Mouse (Mus musculus) heart, embryonic 16.5 days (tissue): ENCODE results near the gene Zfp971. TPM values are rescaled to one million over a fixed set of nuclear protein-coding genes. Genes with fewer than 3 reads are reported as not detected.
"Not testable (repeated sequence)": the region's sequence is repeated elsewhere in the genome, so short reads cannot be mapped to it uniquely, and the experiment has no call there.

Experiments
- ATAC-seq: fragments of 200-750 bp; cut with Nextera tagmentation; replicated peaks from 2 replicates; pipeline ENCODE4 v1.8.0; 2017; ENCODE audit warnings: moderate number of reproducible peaks; ENCODE audit not compliant: insufficient read depth, low FRiP score; ENCODE audit errors: extremely low read depth
- H3K27ac ChIP-seq: fragments of 300-500 bp; sonication (generic); 2 replicates; pipeline ENCODE4 v1.5.1; 2014; ENCODE audit warnings: mild to moderate bottlenecking, low read length, control low read depth, moderate library complexity
- H3K27me3 ChIP-seq: fragments of 300-500 bp; sonication (generic); 2 replicates; pipeline ENCODE4 v1.6.1; 2014; ENCODE audit warnings: low read length, mixed read lengths; ENCODE audit not compliant: control insufficient read depth, insufficient read depth
- H3K36me3 ChIP-seq: fragments of 300-500 bp; sonication (generic); 2 replicates; pipeline ENCODE4 v1.6.1; 2014; ENCODE audit not compliant: control insufficient read depth, insufficient read depth
- H3K4me1 ChIP-seq: fragments of 300-500 bp; sonication (generic); 2 replicates; pipeline ENCODE4 v1.6.1; 2014; ENCODE audit warnings: low read length, mixed read lengths; ENCODE audit not compliant: control insufficient read depth, insufficient read depth
- H3K4me2 ChIP-seq: fragments of 300-500 bp; sonication (generic); 2 replicates; pipeline ENCODE4 v1.6.1; 2014; ENCODE audit warnings: low read depth, mild to moderate bottlenecking, control low read depth, low read length
- H3K4me3 ChIP-seq: fragments of 300-500 bp; sonication (generic); 2 replicates; pipeline ENCODE4 v1.5.1; 2014; ENCODE audit warnings: mild to moderate bottlenecking, control low read depth, low read length
- H3K9ac ChIP-seq: fragments of 300-500 bp; sonication (generic); 2 replicates; pipeline ENCODE4 v1.6.1; 2014; ENCODE audit warnings: low read length, control low read depth
- H3K9me3 ChIP-seq: fragments of 300-500 bp; sonication (generic); replicated peaks from 2 replicates; pipeline ENCODE4 v1.6.1; 2016; ENCODE audit warnings: low read length; ENCODE audit not compliant: control insufficient read depth
- WGBS: fragments of 180-500 bp; shearing (Covaris S2); extraction: QIAGEN DNeasy Blood & Tissue Kit; methylation state at CpG from one replicate; pipeline ENCODE4 v1.1.7; 2014; 5-methylcytosine and 5-hydroxymethylcytosine counted together
- polyA plus RNA-seq: library from polyadenylated mRNA; unstranded; fragments of >200 nt; fragmentation: Nextera tagmentation; extraction: Ambion mirVana; gene quantifications from 2 replicates; pipeline ENCODE4 v1.2.1, GENCODE M21; 2015

The Zfp971 gene
- 15.5 and 17.6 TPM in 2 replicates for polyA plus RNA-seq

DNA sequence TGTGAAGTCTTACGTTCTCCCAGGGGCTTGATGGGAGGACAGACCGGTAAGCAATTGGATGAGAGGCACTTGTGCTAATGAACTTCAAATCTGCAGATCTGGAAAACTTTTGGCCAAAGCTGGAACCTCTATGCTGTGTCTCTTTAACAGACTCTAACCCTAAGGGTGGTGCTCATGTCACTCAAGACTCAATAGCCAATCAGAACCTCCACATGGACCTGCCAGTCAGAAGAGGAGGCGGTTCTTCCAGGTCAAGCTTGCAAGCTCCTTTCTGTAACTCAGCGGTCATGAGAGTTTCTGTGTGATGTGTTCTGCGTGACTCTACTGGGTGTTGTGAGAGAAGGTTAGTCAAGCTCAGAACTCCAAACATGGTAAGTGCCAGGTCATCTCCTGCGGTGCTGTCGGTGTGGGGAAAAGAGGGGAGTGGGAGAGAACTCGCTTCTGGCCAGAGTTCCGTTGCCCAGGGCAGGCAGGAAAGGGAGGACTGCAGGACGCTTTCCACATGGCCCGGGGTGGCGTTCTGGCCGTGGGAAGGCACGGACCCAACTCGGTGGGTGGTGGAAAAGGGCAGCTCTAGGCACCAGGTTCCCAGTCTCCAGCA lies at the start of gene Zfp971:
Gene Zfp971, plus strand, starts transcription at position 274 of the 601 bp plus-strand sequence.
- H3K4me3 ChIP-seq, result peak within 1 kb of the TSS; percentile 71
- not testable (repeated sequence) for H3K9me3 ChIP-seq, ATAC-seq, H3K36me3 ChIP-seq, H3K4me1 ChIP-seq, H3K27me3 ChIP-seq
- peak within 1 kb of the TSS; percentile 66 for H3K27ac ChIP-seq
- peak within 1 kb of the TSS; percentile 76 for H3K9ac ChIP-seq
- peak within 1 kb of the TSS; percentile 63 for H3K4me2 ChIP-seq
- 1% methylated on average over 13 of the region's 15 CpGs for WGBS

DNA sequence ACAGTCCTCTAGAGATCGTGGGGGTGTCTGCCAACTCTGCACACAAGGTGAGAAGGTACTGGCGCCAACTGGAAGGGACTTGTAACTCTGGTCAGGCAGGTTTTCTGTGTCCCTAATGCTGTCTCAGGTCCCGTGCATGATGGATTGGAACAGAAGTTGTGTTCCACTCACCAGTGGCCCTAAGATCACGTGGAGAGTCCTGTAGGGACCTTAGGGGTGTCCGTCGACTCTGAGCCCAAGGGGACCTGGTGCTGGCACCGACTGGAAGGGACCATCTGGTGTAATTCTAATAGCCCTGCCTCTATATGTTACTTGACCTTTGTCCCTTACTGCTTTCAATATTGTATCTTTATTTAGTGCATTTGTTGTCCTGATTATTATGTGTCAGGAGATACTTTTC lies 48.3 kb upstream of the Zfp971 start:
- H3K9me3 ChIP-seq, H3K36me3 ChIP-seq, H3K4me3 ChIP-seq, H3K27me3 ChIP-seq, H3K4me1 ChIP-seq, H3K27ac ChIP-seq, H3K4me2 ChIP-seq, ATAC-seq, H3K9ac ChIP-seq: not testable (repeated sequence)
- WGBS, result 61% methylated on average over 7 of the region's 7 CpGs

DNA sequence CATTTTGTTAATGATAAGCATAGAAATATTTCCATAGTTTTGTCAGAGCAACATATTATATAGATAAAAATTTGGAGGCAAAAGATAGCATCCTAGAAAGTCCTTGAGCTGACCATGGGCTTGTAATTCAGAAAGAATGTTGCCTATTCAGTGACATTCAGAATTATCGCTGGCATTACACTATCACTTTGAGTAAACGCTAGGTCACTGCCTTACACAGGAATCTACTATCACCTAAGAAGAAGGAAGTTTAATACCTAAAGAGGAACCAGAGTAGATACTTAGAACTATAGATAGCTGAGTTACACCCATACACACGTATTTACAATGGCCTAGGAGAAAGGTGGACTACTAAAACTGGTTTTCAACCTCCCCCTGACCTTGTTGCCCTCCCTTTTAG lies 3.6 kb upstream of the Zfp971 start:
- H3K9me3 ChIP-seq, H3K27ac ChIP-seq, H3K4me1 ChIP-seq, H3K27me3 ChIP-seq, H3K36me3 ChIP-seq, ATAC-seq, H3K4me2 ChIP-seq, H3K4me3 ChIP-seq, H3K9ac ChIP-seq: not testable (repeated sequence)
- 73% methylated on average over 3 of the region's 3 CpGs for WGBS

DNA sequence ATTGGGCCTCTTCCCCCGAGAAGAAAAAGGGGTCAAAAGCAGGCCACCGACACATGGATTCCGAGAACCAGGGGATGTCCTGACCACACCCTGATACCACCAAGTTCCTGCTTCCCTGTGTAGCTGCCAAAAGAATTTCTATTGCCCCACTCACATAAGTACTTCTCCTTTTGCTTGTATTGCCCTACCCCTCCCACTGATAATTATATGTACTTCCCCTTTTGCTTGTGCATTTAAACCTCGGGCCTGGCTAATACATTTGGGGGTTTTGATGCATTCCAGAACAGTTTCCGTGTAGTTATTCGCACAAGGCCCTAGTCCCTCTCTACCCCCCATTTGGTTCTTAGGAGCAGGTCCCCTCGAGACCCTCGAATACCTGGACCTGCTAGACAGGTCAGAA lies 2.3 kb upstream of the Zfp971 start:
- not testable (repeated sequence) for H3K4me1 ChIP-seq, H3K9me3 ChIP-seq, H3K36me3 ChIP-seq, H3K27me3 ChIP-seq, H3K4me3 ChIP-seq, H3K4me2 ChIP-seq, H3K9ac ChIP-seq, ATAC-seq, H3K27ac ChIP-seq
- 60% methylated on average over 8 of the region's 8 CpGs for WGBS

DNA sequence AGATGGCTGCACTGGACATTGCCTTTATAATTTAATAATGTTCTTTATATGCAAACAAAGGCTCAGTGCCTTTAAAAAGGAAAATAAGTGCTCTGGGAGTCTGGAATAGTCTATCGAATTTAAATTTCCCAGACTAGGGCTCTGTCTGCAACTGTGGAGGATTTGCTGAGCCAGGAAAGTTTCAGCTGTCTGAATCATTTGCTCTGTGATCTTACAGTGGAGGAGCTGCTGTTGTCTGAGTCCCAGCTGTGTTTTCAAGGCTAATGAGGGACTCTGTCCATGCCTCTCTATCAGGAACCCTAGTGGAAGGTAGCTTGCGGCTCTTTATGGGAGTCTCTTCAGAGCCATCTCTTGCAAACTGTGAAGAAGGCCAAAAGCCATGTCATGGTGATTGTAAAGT lies 777 bp downstream of the Zfp971 start:
- H3K27me3 ChIP-seq, H3K9me3 ChIP-seq, H3K4me1 ChIP-seq, H3K36me3 ChIP-seq, H3K27ac ChIP-seq, ATAC-seq: not testable (repeated sequence)
- 24% methylated on average over 2 of the region's 2 CpGs for WGBS
- Histone ChIP-seq H3K9ac (peak overlapping the region; percentile 76), H3K4me3 (peak overlapping the region; percentile 71), H3K4me2 (peak overlapping the region; percentile 63)

DNA sequence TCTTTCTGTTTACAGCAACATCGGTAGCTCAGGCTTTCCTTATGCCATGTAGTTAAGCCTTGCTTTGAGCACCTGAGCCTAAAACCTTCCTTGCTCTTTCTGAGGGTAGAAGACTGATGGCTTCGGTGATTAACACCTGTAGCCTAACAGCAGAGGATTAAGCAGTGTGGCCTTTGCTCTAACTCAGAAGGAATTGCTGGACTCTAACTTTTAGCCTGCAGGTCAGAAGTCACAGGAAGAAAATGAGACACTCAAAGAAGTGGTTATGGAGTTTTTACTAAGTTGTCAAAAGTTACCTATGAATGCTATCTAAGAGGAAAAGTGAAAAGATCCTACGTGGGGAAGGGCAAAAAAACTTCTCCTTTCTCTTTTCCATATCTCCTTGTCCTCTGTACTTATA lies 4.5 kb downstream of the Zfp971 start:
- H3K4me2 ChIP-seq, H3K4me3 ChIP-seq, H3K27me3 ChIP-seq, ATAC-seq, H3K9me3 ChIP-seq, H3K9ac ChIP-seq, H3K27ac ChIP-seq, H3K4me1 ChIP-seq, H3K36me3 ChIP-seq: not testable (repeated sequence)
- WGBS, result 85% methylated on average over 2 of the region's 3 CpGs

DNA sequence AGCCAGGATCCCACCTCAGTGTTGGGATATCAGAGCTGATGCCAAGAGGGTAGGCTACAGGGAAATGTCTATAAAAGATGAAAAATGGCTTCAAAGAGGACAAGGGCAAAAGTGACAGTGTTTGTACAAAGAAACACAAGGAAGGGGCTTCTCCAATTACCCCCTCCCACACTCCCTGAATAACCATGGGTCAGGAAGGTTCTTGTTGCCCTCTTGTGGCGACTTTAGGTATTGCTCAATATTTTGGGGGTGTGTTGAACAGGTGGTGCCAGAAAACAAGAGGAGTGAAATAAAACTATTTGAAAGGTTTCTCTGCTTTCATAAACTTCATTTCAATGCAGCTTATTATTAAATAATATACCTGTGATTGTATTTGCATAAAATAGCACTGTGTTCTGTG lies 35.1 kb downstream of the Zfp971 start:
- Histone ChIP-seq H3K9me3 (no peaks in the 10 kb centered on the region), H3K4me2 (no peak overlapping the region), H3K36me3 (0 out of 2 replicates have a peak, but pooled peaks cover 7% of the 10 kb centered on the region), H3K9ac (no peak overlapping the region), H3K27me3 (no peaks in the 10 kb centered on the region), H3K4me1 (no peaks in the 10 kb centered on the region), H3K4me3 (no peak overlapping the region), H3K27ac (no peak overlapping the region)
- no peak for ATAC-seq
- WGBS, result 4% methylated on average over 1 of the region's 1 CpGs

DNA sequence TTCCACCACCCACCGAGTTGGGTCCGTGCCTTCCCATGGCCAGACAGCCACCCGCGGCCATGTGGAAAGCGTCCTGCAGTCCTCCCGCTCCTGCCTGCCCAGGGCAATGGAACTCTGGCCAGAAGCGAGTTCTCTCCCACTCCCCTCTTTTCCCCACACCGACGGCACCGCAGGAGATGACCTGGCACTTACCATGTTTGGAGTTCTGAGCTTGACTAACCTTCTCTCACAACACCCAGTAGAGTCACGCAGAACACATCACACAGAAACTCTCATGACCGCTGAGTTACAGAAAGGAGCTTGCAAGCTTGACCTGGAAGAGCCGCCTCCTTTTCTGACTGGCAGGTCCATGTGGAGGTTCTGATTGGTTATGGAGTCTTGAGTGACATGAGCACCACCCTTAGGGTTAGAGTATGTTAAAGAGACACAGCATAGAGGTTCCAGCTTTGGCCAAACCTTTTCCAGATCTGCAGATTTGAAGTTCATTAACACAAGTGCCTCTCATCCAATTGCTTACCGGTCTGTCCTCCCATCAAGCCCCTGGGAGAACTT lies 55.2 kb downstream of the Zfp971 start, which contains the start of gene Zfp931:
Gene Zfp931, minus strand, starts transcription at position 311 of the 552 bp plus-strand sequence.
- ATAC-seq, H3K4me1 ChIP-seq, H3K27me3 ChIP-seq, H3K9me3 ChIP-seq, H3K36me3 ChIP-seq, H3K27ac ChIP-seq: not testable (repeated sequence)
- 0% methylated on average over 2 of the region's 14 CpGs for whole genome bisulfite sequencing
- Histone ChIP-seq H3K9ac (peak within 1 kb of the TSS; percentile 57), H3K4me3 (peak within 1 kb of the TSS; percentile 53), H3K4me2 (peak within 1 kb of the TSS; percentile 56)
